Mouse (Mus musculus): ENCODE measurements at regions not wholly inside any gene's neighbourhood (a gene's known extent, or its start where the extent isn't known, plus 50 kb on each side); places are given as distances from the start of the nearest gene placed in this dataset.

GRCm38 (mm10) chr2:38439191-38439590 lies 72.3 kb upstream of the Nek6 start:
- Histone ChIP-seq H3K9me3 (ENCODE audit: control insufficient read depth, low read length) (no peaks in the 10 kb centered on the region), H3K36me3 (ENCODE audit: control insufficient read depth, insufficient read depth, low read length) (no peaks in the 10 kb centered on the region), H3K4me1 (replicated peaks; ENCODE audit: control insufficient read depth, insufficient read depth, low read length) (no peaks in the 10 kb centered on the region), H3K4me2 (ENCODE audit: low read depth, low read length) (no peak overlapping the region), H3K9ac (ENCODE audit: low read length) (no peak overlapping the region), H3K27ac (ENCODE audit: low read length) (no peak overlapping the region), H3K4me3 (ENCODE audit: low read length) (no peak overlapping the region), H3K27me3 (ENCODE audit: control insufficient read depth, insufficient read depth, low read depth, low read length) (no peaks in the 10 kb centered on the region)
- ATAC-seq (ENCODE audit: low read depth): no peak
- WGBS: 92% methylated on average over 6 of the region's 6 CpGs

DNA sequence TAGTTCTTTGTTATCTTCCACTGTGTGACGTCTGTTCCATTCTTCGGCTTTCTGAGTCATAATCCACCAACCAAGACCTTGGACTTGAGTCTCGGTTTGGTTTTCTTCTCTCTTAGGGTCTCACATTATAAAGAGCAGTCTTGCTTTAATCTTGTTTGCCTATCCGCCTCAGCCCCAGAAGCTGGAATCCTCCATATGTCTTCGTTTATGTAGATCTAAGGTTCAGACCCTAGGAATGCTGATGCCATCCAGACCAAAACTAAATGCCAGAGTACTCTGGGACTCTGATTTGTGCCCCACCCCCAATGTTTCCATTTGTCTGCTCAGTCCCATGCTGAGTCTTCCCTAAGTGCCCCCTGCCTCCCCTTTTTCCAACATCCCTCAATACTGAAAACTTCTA lies 71.5 kb upstream of the Nek6 start:
- H3K9ac ChIP-seq (ENCODE audit: low read length): no peak overlapping the region
- no peaks in the 10 kb centered on the region for H3K27me3 ChIP-seq (ENCODE audit: control insufficient read depth, insufficient read depth, low read depth, low read length)
- H3K9me3 ChIP-seq (ENCODE audit: control insufficient read depth, low read length): no peaks in the 10 kb centered on the region
- H3K4me2 ChIP-seq (ENCODE audit: low read depth, low read length): no peak overlapping the region
- H3K27ac ChIP-seq (ENCODE audit: low read length): no peak overlapping the region
- H3K4me3 ChIP-seq (ENCODE audit: low read length): no peak overlapping the region
- H3K36me3 ChIP-seq (ENCODE audit: control insufficient read depth, insufficient read depth, low read length): no peaks in the 10 kb centered on the region
- ATAC-seq (ENCODE audit: low read depth): no peak
- H3K4me1 ChIP-seq (replicated peaks; ENCODE audit: control insufficient read depth, insufficient read depth, low read length): no peaks in the 10 kb centered on the region
- WGBS: 80% methylated on average over 5 of the region's 5 CpGs

- H3K4me1 ChIP-seq (replicated peaks; ENCODE audit: control insufficient read depth, insufficient read depth, low read length): no peaks in the 10 kb centered on the region
- no peaks in the 10 kb centered on the region for H3K27me3 ChIP-seq (ENCODE audit: control insufficient read depth, insufficient read depth, low read depth, low read length)
- H3K9me3 ChIP-seq (ENCODE audit: control insufficient read depth, low read length): no peaks in the 10 kb centered on the region
- H3K4me3 ChIP-seq (ENCODE audit: low read length): no peak overlapping the region
- H3K27ac ChIP-seq (ENCODE audit: low read length): no peak overlapping the region
- H3K36me3 ChIP-seq (ENCODE audit: control insufficient read depth, insufficient read depth, low read length): no peaks in the 10 kb centered on the region
- H3K9ac ChIP-seq (ENCODE audit: low read length): no peak overlapping the region
- WGBS: 68% methylated on average over 6 of the region's 6 CpGs
- ATAC-seq (ENCODE audit: low read depth): no peak
- no peak overlapping the region for H3K4me2 ChIP-seq (ENCODE audit: low read depth, low read length)
Observed at GRCm38 (mm10) chr2:38449092-38449491, 62.4 kb upstream of the Nek6 start.

DNA sequence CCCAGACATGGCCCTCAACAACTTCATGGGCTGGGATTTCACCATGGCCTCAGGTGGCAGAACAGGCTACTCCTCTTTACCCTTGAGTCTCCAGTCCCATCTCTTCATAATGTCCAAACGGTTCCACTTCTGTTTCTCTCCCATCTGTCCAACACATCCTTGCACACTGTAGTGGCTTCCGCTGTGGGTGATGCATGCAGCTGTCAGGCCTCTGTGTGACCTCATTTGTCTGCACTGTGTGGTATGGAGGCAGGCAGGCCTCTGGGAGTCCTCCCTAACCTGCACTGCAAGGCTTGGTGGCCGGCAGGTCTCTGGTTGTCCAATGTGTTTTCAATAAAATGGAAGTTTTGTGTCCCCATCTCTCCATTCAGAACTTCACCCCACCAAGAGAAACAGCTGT lies 54.9 kb upstream of the Nek6 start:
- ATAC-seq (ENCODE audit: low read depth): no peak
- no peaks in the 10 kb centered on the region for H3K27me3 ChIP-seq (ENCODE audit: control insufficient read depth, insufficient read depth, low read depth, low read length)
- H3K27ac ChIP-seq (ENCODE audit: low read length): no peak overlapping the region
- 72% methylated on average over 3 of the region's 3 CpGs for WGBS
- no peaks in the 10 kb centered on the region for H3K9me3 ChIP-seq (ENCODE audit: control insufficient read depth, low read length)
- peaks cover 14% of the 10 kb centered on the region for H3K4me1 ChIP-seq (replicated peaks; ENCODE audit: control insufficient read depth, insufficient read depth, low read length)
- no peaks in the 10 kb centered on the region for H3K36me3 ChIP-seq (ENCODE audit: control insufficient read depth, insufficient read depth, low read length)
- H3K4me2 ChIP-seq (ENCODE audit: low read depth, low read length): no peak overlapping the region
- H3K4me3 ChIP-seq (ENCODE audit: low read length): no peak overlapping the region
- H3K9ac ChIP-seq (ENCODE audit: low read length): no peak overlapping the region

GRCm38 (mm10) chr2:38460367-38460766 lies 51.1 kb upstream of the Nek6 start:
- WGBS: 73% methylated on average over 2 of the region's 2 CpGs
- no peak overlapping the region for H3K4me2 ChIP-seq (ENCODE audit: low read depth, low read length)
- H3K27me3 ChIP-seq (ENCODE audit: control insufficient read depth, insufficient read depth, low read depth, low read length): no peaks in the 10 kb centered on the region
- no peak overlapping the region for H3K4me3 ChIP-seq (ENCODE audit: low read length)
- peaks cover 18% of the 10 kb centered on the region for H3K4me1 ChIP-seq (replicated peaks; ENCODE audit: control insufficient read depth, insufficient read depth, low read length)
- peak; percentile 30; the same call in 1 of the 2 replicates for ATAC-seq (ENCODE audit: low read depth)
- H3K9me3 ChIP-seq (ENCODE audit: control insufficient read depth, low read length): no peaks in the 10 kb centered on the region
- H3K9ac ChIP-seq (ENCODE audit: low read length): no peak overlapping the region
- 0 out of 2 replicates have a peak overlapping the region, but pooled peaks have one; percentile 24 for H3K27ac ChIP-seq (ENCODE audit: low read length)
- no peaks in the 10 kb centered on the region for H3K36me3 ChIP-seq (ENCODE audit: control insufficient read depth, insufficient read depth, low read length)

GRCm38 (mm10) chr2:38460825-38461540 lies 50.5 kb upstream of the Nek6 start:
- Histone ChIP-seq H3K4me2 (ENCODE audit: low read depth, low read length) (no peak overlapping the region), H3K9me3 (ENCODE audit: control insufficient read depth, low read length) (no peaks in the 10 kb centered on the region), H3K27ac (ENCODE audit: low read length) (peak overlapping the region; percentile 24; the same call in 1 of the 2 replicates), H3K4me1 (replicated peaks; ENCODE audit: control insufficient read depth, insufficient read depth, low read length) (peaks cover 18% of the 10 kb centered on the region), H3K36me3 (ENCODE audit: control insufficient read depth, insufficient read depth, low read length) (no peaks in the 10 kb centered on the region), H3K27me3 (ENCODE audit: control insufficient read depth, insufficient read depth, low read depth, low read length) (no peaks in the 10 kb centered on the region), H3K9ac (ENCODE audit: low read length) (no peak overlapping the region), H3K4me3 (ENCODE audit: low read length) (no peak overlapping the region)
- WGBS: 21% methylated on average over 6 of the region's 6 CpGs
- ATAC-seq (ENCODE audit: low read depth): peak; percentile 90

Measured in lung, embryonic 16.5 days (tissue).